Mouse (Mus musculus) G1E (cell line): ENCODE data around the gene Rab5b.

Source experiments
- CTCF ChIP-seq: IDR thresholded peaks from 2 replicates; pipeline ENCODE4 v1.5.1; 2012; ENCODE audit warnings: low read depth, low read length, inconsistent platforms, mixed read lengths
- GATA1 ChIP-seq: IDR thresholded peaks from 2 replicates; pipeline ENCODE4 v1.6.1; 2012; ENCODE audit warnings: borderline replicate concordance, low read length, inconsistent platforms, mixed read lengths
- TAL1 ChIP-seq: conservative IDR thresholded peaks from 2 replicates; pipeline ENCODE4 v1.6.1; 2012; ENCODE audit warnings: low read depth, low read length, inconsistent platforms, mixed read lengths

DNA sequence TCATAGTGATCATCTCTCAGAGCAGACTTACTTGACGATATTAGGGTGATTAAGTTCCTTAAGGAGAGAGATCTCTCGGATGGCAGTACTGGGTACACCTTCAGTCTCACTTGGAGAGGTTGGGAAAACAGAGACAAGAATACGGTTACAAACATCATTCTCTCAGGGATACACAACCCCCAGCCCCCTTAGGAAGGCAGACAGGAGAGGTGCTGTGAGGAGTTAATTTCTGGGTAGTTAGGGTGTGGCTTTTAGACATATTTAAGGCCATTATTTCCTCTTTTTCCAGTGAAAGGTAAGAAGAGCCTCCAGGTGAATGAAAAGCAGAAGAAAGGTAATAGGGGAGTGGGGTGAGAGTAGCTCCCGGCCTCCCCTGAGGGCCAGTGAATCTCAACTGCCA is 7.8 kb upstream of the Rab5b start, which contains the start of gene Pmel:
- no peak for TF ChIP-seq CTCF
- no peak for TF ChIP-seq GATA1
- TF ChIP-seq TAL1: no peak
